In genomic region chr8:81867020-81867419, GRCm38 (mm10) we compare ENCODE assay signal across 13 mouse cellular contexts.
DNase-seq lines count a peak whose midpoint lies in the region; ATAC-seq and TF ChIP-seq lines count a peak whose summit lies in the region.
"Had no signal": no experiment of that assay in that cellular context is flagged by ENCODE, and none has a peak within 500 bp of the region (broad histone marks: within the 10 kb centered on the region; RNA-seq: fewer than 3 reads in every experiment).

No protein-coding gene starts in this region.

- no peaks in the 10 kb centered on the region for H3K4me1 ChIP-seq in embryonic facial prominence, embryonic 11.5 days (ENCODE audit: control insufficient read depth, insufficient read depth, low read length)
- H3K4me1 ChIP-seq in intestine, postnatal 0 days (replicated peaks; ENCODE audit: control insufficient read depth, insufficient read depth, low read length): no peaks in the 10 kb centered on the region

- ATAC-seq in frontal cortex, adult (ENCODE audit: low TSS enrichment): peak; percentile 98
- no peak for ATAC-seq in embryonic facial prominence, embryonic 11.5 days (replicated peaks; ENCODE audit: insufficient number of reproducible peaks, low FRiP score, low TSS enrichment, low read depth)
- ATAC-seq in intestine, postnatal 0 days: no peak
- ATAC-seq: liver, postnatal 0 days had no signal

- H3K4me2 ChIP-seq in embryonic facial prominence, embryonic 11.5 days (ENCODE audit: low read depth, low read length): no peak overlapping the region
- no peak overlapping the region for H3K4me2 ChIP-seq in intestine, postnatal 0 days (replicated peaks; ENCODE audit: low read depth)

- H3K4me3 ChIP-seq in embryonic facial prominence, embryonic 11.5 days (ENCODE audit: low read depth, low read length): no peak overlapping the region
- H3K4me3 ChIP-seq in intestine, postnatal 0 days (ENCODE audit: low read depth, low read length): no peak overlapping the region
- H3K4me3 ChIP-seq: heart, embryonic 10.5 days had no signal

- no peak for TF ChIP-seq CTCF in intestine, postnatal 0 days (IDR thresholded peaks at IDR 0.05; ENCODE audit: low read depth)

- H3K27ac ChIP-seq in embryonic facial prominence, embryonic 11.5 days (replicated peaks; ENCODE audit: low read depth, low read length): no peak overlapping the region
- no peak overlapping the region for H3K27ac ChIP-seq in intestine, postnatal 0 days (ENCODE audit: low read depth, low read length)
- H3K27ac ChIP-seq: heart, embryonic 10.5 days had no signal

- no peaks in the 10 kb centered on the region for H3K9me3 ChIP-seq in embryonic facial prominence, embryonic 11.5 days (replicated peaks; ENCODE audit: control insufficient read depth, low read length)
- no peaks in the 10 kb centered on the region for H3K9me3 ChIP-seq in intestine, postnatal 0 days (ENCODE audit: control insufficient read depth)
- H3K9me3 ChIP-seq: heart, embryonic 10.5 days had no signal

- H3K27me3 ChIP-seq in embryonic facial prominence, embryonic 11.5 days (ENCODE audit: control insufficient read depth, insufficient read depth, low read length): no peaks in the 10 kb centered on the region
- H3K27me3 ChIP-seq in intestine, postnatal 0 days (replicated peaks; ENCODE audit: control insufficient read depth, insufficient read depth, low read length): no peaks in the 10 kb centered on the region

- DNase-seq in frontal cortex, postnatal 10 days (ENCODE audit: low spot score in 2 of 2): no peak
- DNase-seq in right cerebral cortex, adult 18-20 months: peak; percentile 53
- no peak for DNase-seq in right cerebral cortex, postnatal 4 days
- DNase-seq in embryonic facial prominence, embryonic 11.5 days (ENCODE audit: low spot score): peak; percentile 49
- DNase-seq in telencephalon, adult 2 months (ENCODE audit: low read depth, low spot score): peak; percentile 53
- no peak for DNase-seq in urinary bladder, adult 2 months (ENCODE audit: low spot score)
- DNase-seq: cerebellum, adult 9-11 months; kidney, adult 11 months; liver, postnatal 0 days; thymus, postnatal 4 days had no signal

- 31% methylated on average over 3 of the region's 3 CpGs for WGBS in embryonic facial prominence, embryonic 11.5 days
- 74% methylated on average over 3 of the region's 3 CpGs for WGBS in intestine, postnatal 0 days

- H3K36me3 ChIP-seq in embryonic facial prominence, embryonic 11.5 days (replicated peaks; ENCODE audit: control insufficient read depth, insufficient read depth, low read depth, low read length): no peaks in the 10 kb centered on the region
- H3K36me3 ChIP-seq in intestine, postnatal 0 days (ENCODE audit: control insufficient read depth, insufficient read depth): no peaks in the 10 kb centered on the region
- H3K36me3 ChIP-seq: heart, embryonic 10.5 days had no signal

- no peak overlapping the region for H3K9ac ChIP-seq in embryonic facial prominence, embryonic 11.5 days (replicated peaks; ENCODE audit: low read length)
- H3K9ac ChIP-seq in intestine, postnatal 0 days (ENCODE audit: low read depth, low read length): no peak overlapping the region
- H3K9ac ChIP-seq: liver, postnatal 0 days had no signal

Comparison
In these comparisons a context has a peak if more than half of its experiments do, and no peak if none do; other contexts are left out.
1. DNase-seq: peak in right cerebral cortex, adult 18-20 months (single experiment), embryonic facial prominence, embryonic 11.5 days (single experiment) and telencephalon, adult 2 months (single experiment); none in frontal cortex, postnatal 10 days (0 of 2), right cerebral cortex, postnatal 4 days (single experiment) and urinary bladder, adult 2 months (single experiment).